Mouse (Mus musculus): Measurements from ENCODE around the gene Ublcp1.

GRCm38 (mm10) chr11:44517561-44518280 is 47.4 kb upstream of the Ublcp1 start:
- TF ChIP-seq CTCF (IDR thresholded peaks at IDR 0.05; ENCODE audit: low read depth, low read length) (no peak), POLR2A (IDR thresholded peaks at IDR 0.05; ENCODE audit: borderline replicate concordance, low read depth, low read length) (no peak)

Data from bone marrow macrophage, adult 2 months (primary cell).